Mouse (Mus musculus): ENCODE data around the gene Zfp213. TPM values are rescaled to one million over a fixed set of nuclear protein-coding genes. Genes with fewer than 3 reads are reported as not detected.
"Not testable (repeated sequence)": the region's sequence is repeated elsewhere in the genome, so short reads cannot be mapped to it uniquely, and the experiment has no call there.

The Zfp213 gene
- polyA plus RNA-seq, 1 experiment from 2014 or later: 5.5 TPM

- H3K27me3 ChIP-seq; H3K9me3 ChIP-seq (replicated peaks); H3K9ac ChIP-seq; H3K36me3 ChIP-seq (replicated peaks); H3K27ac ChIP-seq (replicated peaks): not testable (repeated sequence)
- 4% methylated on average over 11 of the region's 23 CpGs for WGBS (ENCODE audit: insufficient replicate concordance)
- peaks cover 26% of the 10 kb centered on the region for H3K4me1 ChIP-seq (replicated peaks)
- H3K4me2 ChIP-seq: peak overlapping the region; percentile 66
- peak; percentile 66 for ATAC-seq (ENCODE audit: insufficient read depth)
- H3K4me3 ChIP-seq (replicated peaks): peak overlapping the region; percentile 36
These were observed 30.2 kb downstream of the Zfp213 start for GRCm38 (mm10) chr17:23533591-23534490.

DNA sequence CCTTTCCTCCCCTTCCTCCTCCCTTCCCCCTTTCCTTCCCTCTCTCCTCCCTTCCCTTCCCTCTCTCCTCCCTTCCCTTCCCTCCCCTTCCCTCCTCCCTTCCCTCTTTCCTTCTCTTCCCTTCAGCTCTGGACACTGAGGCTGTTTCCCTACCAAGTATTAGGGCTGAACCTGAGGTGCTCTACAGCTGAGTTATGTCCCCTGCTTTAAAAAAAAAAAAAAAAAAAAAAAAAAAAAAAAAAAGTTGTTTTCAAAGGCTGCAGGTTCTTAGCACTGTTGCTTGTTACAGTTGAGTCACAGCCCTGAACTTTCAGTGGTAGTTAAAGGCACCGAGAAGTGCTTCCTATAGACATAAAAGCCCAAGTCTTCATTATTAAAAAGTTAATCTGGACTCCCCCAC lies 32.6 kb downstream of the Zfp213 start:
- H3K4me3 ChIP-seq (replicated peaks); H3K9me3 ChIP-seq (replicated peaks): not testable (repeated sequence)

GRCm38 (mm10) chr17:23522941-23523732 lies 40.9 kb downstream of the Zfp213 start:
- 44% methylated on average over 30 of the region's 30 CpGs for WGBS (ENCODE audit: insufficient replicate concordance)
- not testable (repeated sequence) for H3K4me2 ChIP-seq; H3K4me1 ChIP-seq (replicated peaks); ATAC-seq (ENCODE audit: insufficient read depth); H3K27me3 ChIP-seq; H3K4me3 ChIP-seq (replicated peaks); H3K9ac ChIP-seq; H3K36me3 ChIP-seq (replicated peaks); H3K9me3 ChIP-seq (replicated peaks); H3K27ac ChIP-seq (replicated peaks)

More for the DNA sequence above, 32.6 kb downstream of the Zfp213 start:
- H3K36me3 ChIP-seq (replicated peaks); ATAC-seq (ENCODE audit: insufficient read depth); H3K4me2 ChIP-seq; H3K27me3 ChIP-seq; H3K27ac ChIP-seq (replicated peaks); H3K9ac ChIP-seq: not testable (repeated sequence)
- H3K4me1 ChIP-seq (replicated peaks): peaks cover 12% of the 10 kb centered on the region
- WGBS (ENCODE audit: insufficient replicate concordance): 23% methylated on average over 1 of the region's 1 CpGs

DNA sequence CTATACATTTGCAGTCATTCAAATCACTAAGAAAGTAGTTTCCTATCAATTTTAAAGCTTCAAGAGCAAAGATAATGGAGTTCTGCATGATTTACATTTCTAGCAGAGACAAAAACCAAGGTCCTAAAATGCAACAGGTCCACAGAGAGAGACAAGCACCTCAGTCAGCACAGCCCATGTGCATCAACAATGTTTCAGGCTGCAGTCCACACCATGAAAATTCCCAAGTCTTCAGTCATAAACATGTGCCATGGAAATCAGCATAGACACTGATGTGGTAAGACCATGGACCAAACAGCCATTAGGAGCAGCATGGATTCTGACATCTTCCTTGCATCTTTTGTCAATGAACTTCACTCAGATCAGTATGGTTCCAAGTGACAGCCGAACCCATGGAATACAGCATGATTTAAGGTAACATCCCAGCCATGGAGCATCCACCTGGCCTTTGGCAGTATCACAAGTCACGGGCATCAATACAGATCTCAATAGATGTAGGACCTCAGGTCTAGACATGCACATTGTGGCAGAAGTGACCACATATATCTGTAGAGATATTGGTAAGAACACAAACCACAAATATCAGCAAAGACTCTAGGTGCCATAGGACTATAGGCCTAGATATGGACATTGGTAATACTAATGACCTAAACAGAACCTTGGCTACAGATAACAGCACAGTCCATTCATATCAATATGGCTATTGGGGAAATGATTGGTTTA lies 45.2 kb downstream of the Zfp213 start:
- Histone ChIP-seq H3K4me1 (replicated peaks) (no peaks in the 10 kb centered on the region), H3K27ac (replicated peaks) (no peak overlapping the region), H3K9me3 (replicated peaks) (no peaks in the 10 kb centered on the region), H3K4me2 (no peak overlapping the region), H3K36me3 (replicated peaks) (no peaks in the 10 kb centered on the region), H3K4me3 (replicated peaks) (no peak overlapping the region), H3K27me3 (peaks cover 8% of the 10 kb centered on the region), H3K9ac (no peak overlapping the region)
- 50% methylated on average over 2 of the region's 2 CpGs for WGBS (ENCODE audit: insufficient replicate concordance)
- ATAC-seq (ENCODE audit: insufficient read depth): no peak

Other genes with a start within 250 kb of the Zfp213 start
- not detected in 2 replicates for gene Vmn2r115, start 220.5 kb downstream of the Zfp213 start, polyA plus RNA-seq (2015; fragmentation: Nextera tagmentation; extraction: Ambion mirVana)
- gene Vmn2r116, start 179.6 kb downstream of the Zfp213 start, polyA plus RNA-seq (2015; fragmentation: Nextera tagmentation; extraction: Ambion mirVana): not detected in 2 replicates
- not detected in 2 replicates for gene Vmn2r117, start 84.5 kb downstream of the Zfp213 start, polyA plus RNA-seq (2015; fragmentation: Nextera tagmentation; extraction: Ambion mirVana)
- 1.3 and 1.8 TPM in 2 replicates for gene Zfp13, start 35.2 kb upstream of the Zfp213 start, polyA plus RNA-seq (2015; fragmentation: Nextera tagmentation; extraction: Ambion mirVana)
- gene Zscan10, start 36.6 kb upstream of the Zfp213 start, polyA plus RNA-seq (2015; fragmentation: Nextera tagmentation; extraction: Ambion mirVana): 0.16 TPM in 1 of 2 replicates, not detected in the other
- gene Mmp25, start 81.0 kb upstream of the Zfp213 start, polyA plus RNA-seq (2015; fragmentation: Nextera tagmentation; extraction: Ambion mirVana): 0.40 and 0.64 TPM in 2 replicates
- gene Bicdl2, start 96.3 kb upstream of the Zfp213 start, polyA plus RNA-seq (2015; fragmentation: Nextera tagmentation; extraction: Ambion mirVana): 0.13 TPM in 1 of 2 replicates, not detected in the other
- 20.2 and 23.5 TPM in 2 replicates for gene Hcfc1r1, start 109.4 kb upstream of the Zfp213 start, polyA plus RNA-seq (2015; fragmentation: Nextera tagmentation; extraction: Ambion mirVana)
- gene Thoc6, start 109.6 kb upstream of the Zfp213 start, polyA plus RNA-seq (2015; fragmentation: Nextera tagmentation; extraction: Ambion mirVana): 19.7 and 22.4 TPM in 2 replicates
- gene Tnfrsf12a, start 113.2 kb upstream of the Zfp213 start, polyA plus RNA-seq (2015; fragmentation: Nextera tagmentation; extraction: Ambion mirVana): 5.8 and 6.4 TPM in 2 replicates
- gene Cldn6, start 115.0 kb upstream of the Zfp213 start, polyA plus RNA-seq (2015; fragmentation: Nextera tagmentation; extraction: Ambion mirVana): 0.89 and 2.0 TPM in 2 replicates
- not detected in 2 replicates for gene Cldn9, start 119.8 kb upstream of the Zfp213 start, polyA plus RNA-seq (2015; fragmentation: Nextera tagmentation; extraction: Ambion mirVana)
- 0.10 and 0.15 TPM in 2 replicates for gene 1520401A03Rik, start 158.5 kb upstream of the Zfp213 start, polyA plus RNA-seq (2015; fragmentation: Nextera tagmentation; extraction: Ambion mirVana)
- 28.8 and 34.7 TPM in 2 replicates for gene Pkmyt1, start 162.1 kb upstream of the Zfp213 start, polyA plus RNA-seq (2015; fragmentation: Nextera tagmentation; extraction: Ambion mirVana)
- 7.9 and 8.0 TPM in 2 replicates for gene Paqr4, start 176.6 kb upstream of the Zfp213 start, polyA plus RNA-seq (2015; fragmentation: Nextera tagmentation; extraction: Ambion mirVana)
- gene Kremen2, start 181.6 kb upstream of the Zfp213 start, polyA plus RNA-seq (2015; fragmentation: Nextera tagmentation; extraction: Ambion mirVana): not detected in 2 replicates
- gene Flywch1, start 207.4 kb upstream of the Zfp213 start, polyA plus RNA-seq (2015; fragmentation: Nextera tagmentation; extraction: Ambion mirVana): 9.4 and 12.1 TPM in 2 replicates
- 0.93 and 0.94 TPM in 2 replicates for gene Flywch2, start 221.8 kb upstream of the Zfp213 start, polyA plus RNA-seq (2015; fragmentation: Nextera tagmentation; extraction: Ambion mirVana)
- 167 and 170 TPM in 2 replicates for gene Srrm2, start 226.3 kb upstream of the Zfp213 start, polyA plus RNA-seq (2015; fragmentation: Nextera tagmentation; extraction: Ambion mirVana)

Measured in liver, embryonic 15.5 days (tissue).